Mouse (Mus musculus) layer of hippocampus, postnatal 14 days (tissue): ENCODE results near the gene Wdfy3. TPM values are rescaled to one million over a fixed set of nuclear protein-coding genes. Genes with fewer than 3 reads are reported as not detected.

Source experiments
- DNase-seq, 2 experiments: peaks; one replicate each; pipeline ENCODE4 v3.0.0; 2021 to 2022; ENCODE audit warnings: low spot score in 2 of 2, mixed read lengths in 1 of 2
- total RNA-seq, 2 experiments: library from RNA; stranded (reverse); gene quantifications; 2 replicates each; pipeline ENCODE4 v1.2.3; 2021

The Wdfy3 gene
- total RNA-seq, 2 experiments from 2014 or later: 109 to 119 TPM

GRCm38 (mm10) chr5:101789770-101790169 is 280.0 kb downstream of the Wdfy3 start:
- no peak for DNase-seq

GRCm38 (mm10) chr5:101785921-101786614 is 283.7 kb downstream of the Wdfy3 start:
- peak in 1 of 2 experiments; percentile 13 for DNase-seq

GRCm38 (mm10) chr5:101784787-101785186 is 284.9 kb downstream of the Wdfy3 start:
- no peak for DNase-seq

GRCm38 (mm10) chr5:101784328-101784727 is 285.4 kb downstream of the Wdfy3 start:
- DNase-seq: no peak
